Mouse (Mus musculus) embryonic facial prominence, embryonic 11.5 days (tissue): ENCODE measurements at regions not wholly inside any gene's neighbourhood (a gene's known extent, or its start where the extent isn't known, plus 50 kb on each side); places are given as distances from the start of the nearest gene placed in this dataset.

Experiments used
- ATAC-seq: fragments of 200-750 bp; cut with Nextera tagmentation; replicated peaks from 2 replicates; pipeline ENCODE4 v1.8.0; 2017; ENCODE audit warnings: low read depth; ENCODE audit not compliant: insufficient number of reproducible peaks, low FRiP score, low TSS enrichment
- DNase-seq: peaks from one replicate; pipeline ENCODE4 v3.0.0-alpha.2; 2015; ENCODE audit warnings: low spot score
- H3K27ac ChIP-seq: fragments of 300-500 bp; sonication (generic); replicated peaks from 2 replicates; pipeline ENCODE4 v1.5.1; 2014; ENCODE audit warnings: mild to moderate bottlenecking, low read depth, low read length, control low read depth
- H3K27me3 ChIP-seq: fragments of 300-500 bp; sonication (generic); 2 replicates; pipeline ENCODE4 v1.6.1; 2014; ENCODE audit warnings: mild to moderate bottlenecking, low read length, moderate library complexity, mixed read lengths; ENCODE audit not compliant: control insufficient read depth, insufficient read depth
- H3K36me3 ChIP-seq: fragments of 300-500 bp; sonication (generic); replicated peaks from 2 replicates; pipeline ENCODE4 v1.6.1; 2014; ENCODE audit warnings: low read depth, mild to moderate bottlenecking, low read length, moderate library complexity, mixed read lengths; ENCODE audit not compliant: control insufficient read depth, insufficient read depth
- H3K4me1 ChIP-seq: fragments of 300-500 bp; sonication (generic); 2 replicates; pipeline ENCODE4 v1.6.1; 2014; ENCODE audit warnings: low read length, mixed read lengths; ENCODE audit not compliant: control insufficient read depth, insufficient read depth
- H3K4me2 ChIP-seq: fragments of 300-500 bp; sonication (generic); 2 replicates; pipeline ENCODE4 v1.6.1; 2014; ENCODE audit warnings: low read depth, mild to moderate bottlenecking, control low read depth, low read length, moderate library complexity
- H3K4me3 ChIP-seq: fragments of 300-500 bp; sonication (generic); 2 replicates; pipeline ENCODE4 v1.5.1; 2014; ENCODE audit warnings: low read depth, low read length, control low read depth
- H3K9ac ChIP-seq: fragments of 300-500 bp; sonication (generic); replicated peaks from 2 replicates; pipeline ENCODE4 v1.6.1; 2014; ENCODE audit warnings: mild to moderate bottlenecking, control low read depth, low read length
- H3K9me3 ChIP-seq: fragments of 300-500 bp; sonication (generic); replicated peaks from 2 replicates; pipeline ENCODE4 v1.6.1; 2016; ENCODE audit warnings: mild to moderate bottlenecking, low read length, inconsistent platforms, mixed read lengths; ENCODE audit not compliant: control insufficient read depth
- WGBS: fragments of 180-500 bp; shearing (Covaris S2); extraction: QIAGEN DNeasy Blood & Tissue Kit; methylation state at CpG from one replicate; pipeline ENCODE4 v1.1.7; 2014; 5-methylcytosine and 5-hydroxymethylcytosine counted together

- DNase-seq, result no peak
- 81% methylated on average over 14 of the region's 14 CpGs for WGBS
Measured at GRCm38 (mm10) chr9:13905086-13905669, 77.7 kb downstream of the Fam76b start.

GRCm38 (mm10) chr9:13906736-13907135 lies 79.2 kb downstream of the Fam76b start:
- no peaks in the 10 kb centered on the region for H3K36me3 ChIP-seq
- no peak overlapping the region for H3K9ac ChIP-seq
- H3K4me1 ChIP-seq, result no peaks in the 10 kb centered on the region
- no peaks in the 10 kb centered on the region for H3K9me3 ChIP-seq
- no peak overlapping the region for H3K4me2 ChIP-seq
- 88% methylated on average over 6 of the region's 6 CpGs for WGBS
- no peak overlapping the region for H3K27ac ChIP-seq
- DNase-seq, result no peak
- no peaks in the 10 kb centered on the region for H3K27me3 ChIP-seq
- no peak for ATAC-seq
- no peak overlapping the region for H3K4me3 ChIP-seq

More at GRCm38 (mm10) chr9:13905086-13905669, 77.7 kb downstream of the Fam76b start:
- H3K4me2 ChIP-seq, result no peak overlapping the region
- no peaks in the 10 kb centered on the region for H3K4me1 ChIP-seq
- no peak overlapping the region for H3K9ac ChIP-seq
- H3K36me3 ChIP-seq, result no peaks in the 10 kb centered on the region
- no peaks in the 10 kb centered on the region for H3K27me3 ChIP-seq
- no peak overlapping the region for H3K27ac ChIP-seq
- no peak overlapping the region for H3K4me3 ChIP-seq
- H3K9me3 ChIP-seq, result no peaks in the 10 kb centered on the region
- ATAC-seq, result no peak

- Histone ChIP-seq H3K4me2 (no peak overlapping the region), H3K4me3 (no peak overlapping the region), H3K9me3 (no peaks in the 10 kb centered on the region), H3K27me3 (no peaks in the 10 kb centered on the region), H3K4me1 (no peaks in the 10 kb centered on the region), H3K9ac (no peak overlapping the region), H3K36me3 (no peaks in the 10 kb centered on the region), H3K27ac (no peak overlapping the region)
- DNase-seq, result no peak
- no peak for ATAC-seq
- 72% methylated on average over 3 of the region's 3 CpGs for WGBS
Measured at GRCm38 (mm10) chr9:13909604-13910003, 82.1 kb downstream of the Fam76b start.

- Histone ChIP-seq H3K4me3 (no peak overlapping the region), H3K9me3 (no peaks in the 10 kb centered on the region), H3K9ac (no peak overlapping the region), H3K4me1 (no peaks in the 10 kb centered on the region), H3K4me2 (no peak overlapping the region), H3K36me3 (no peaks in the 10 kb centered on the region), H3K27me3 (no peaks in the 10 kb centered on the region), H3K27ac (no peak overlapping the region)
- no peak for DNase-seq
- no peak for ATAC-seq
- WGBS, result 76% methylated on average over 2 of the region's 2 CpGs
Measured at GRCm38 (mm10) chr9:13910091-13910490, 82.6 kb downstream of the Fam76b start.

GRCm38 (mm10) chr9:13913459-13913858 lies 85.9 kb downstream of the Fam76b start:
- DNase-seq (no peak), ATAC-seq (no peak)
- no peak overlapping the region for H3K9ac ChIP-seq
- H3K4me1 ChIP-seq, result no peaks in the 10 kb centered on the region
- WGBS, result 68% methylated on average over 3 of the region's 3 CpGs
- H3K27me3 ChIP-seq, result no peaks in the 10 kb centered on the region
- H3K4me3 ChIP-seq, result no peak overlapping the region
- no peak overlapping the region for H3K4me2 ChIP-seq
- H3K27ac ChIP-seq, result no peak overlapping the region
- no peaks in the 10 kb centered on the region for H3K9me3 ChIP-seq
- no peaks in the 10 kb centered on the region for H3K36me3 ChIP-seq

GRCm38 (mm10) chr9:13914131-13914530 lies 86.6 kb downstream of the Fam76b start:
- Histone ChIP-seq H3K4me3 (no peak overlapping the region), H3K4me1 (no peaks in the 10 kb centered on the region), H3K27ac (no peak overlapping the region), H3K27me3 (no peaks in the 10 kb centered on the region), H3K9me3 (no peaks in the 10 kb centered on the region), H3K36me3 (no peaks in the 10 kb centered on the region), H3K9ac (no peak overlapping the region), H3K4me2 (no peak overlapping the region)
- DNase-seq (no peak), ATAC-seq (no peak)
- WGBS, result 90% methylated on average over 9 of the region's 9 CpGs

- 74% methylated on average over 3 of the region's 3 CpGs for WGBS
- no peak for ATAC-seq
Measured at GRCm38 (mm10) chr9:13914847-13915246, 87.3 kb downstream of the Fam76b start.

GRCm38 (mm10) chr9:13916837-13917236 lies 89.3 kb downstream of the Fam76b start:
- Histone ChIP-seq H3K4me3 (no peak overlapping the region), H3K4me1 (no peaks in the 10 kb centered on the region), H3K4me2 (no peak overlapping the region), H3K9ac (no peak overlapping the region), H3K36me3 (no peaks in the 10 kb centered on the region), H3K9me3 (no peaks in the 10 kb centered on the region), H3K27ac (no peak overlapping the region), H3K27me3 (no peaks in the 10 kb centered on the region)
- 85% methylated on average over 7 of the region's 7 CpGs for WGBS
- ATAC-seq (no peak), DNase-seq (no peak)

More at GRCm38 (mm10) chr9:13914847-13915246, 87.3 kb downstream of the Fam76b start:
- no peak overlapping the region for H3K27ac ChIP-seq
- H3K9me3 ChIP-seq, result no peaks in the 10 kb centered on the region
- H3K4me3 ChIP-seq, result no peak overlapping the region
- H3K36me3 ChIP-seq, result no peaks in the 10 kb centered on the region
- H3K27me3 ChIP-seq, result no peaks in the 10 kb centered on the region
- no peak overlapping the region for H3K9ac ChIP-seq
- no peaks in the 10 kb centered on the region for H3K4me1 ChIP-seq
- no peak for DNase-seq
- no peak overlapping the region for H3K4me2 ChIP-seq
